Mouse (Mus musculus) embryonic fibroblast, embryonic 13.5 days (primary cell): ENCODE measurements around the gene 4931428F04Rik. TPM values are rescaled to one million over a fixed set of nuclear protein-coding genes. Genes with fewer than 3 reads are reported as not detected.
"Not testable (repeated sequence)": the region's sequence is repeated elsewhere in the genome, so short reads cannot be mapped to it uniquely, and the experiment has no call there.

ENCODE experiments used
- H3K27ac ChIP-seq: 2 replicates; pipeline ENCODE4 v1.5.1; 2012; ENCODE audit warnings: low read length, control low read depth, inconsistent platforms; ENCODE audit not compliant: insufficient read depth
- H3K4me1 ChIP-seq: 2 replicates; pipeline ENCODE4 v1.6.1; 2011; ENCODE audit warnings: low read length; ENCODE audit not compliant: control insufficient read depth, insufficient read depth
- H3K4me3 ChIP-seq: 2 replicates; pipeline ENCODE4 v1.5.1; 2011; ENCODE audit warnings: mild to moderate bottlenecking, control low read depth, low read length; ENCODE audit not compliant: insufficient read depth
- CTCF ChIP-seq: IDR thresholded peaks from 2 replicates; pipeline ENCODE4 v1.5.1; 2011; ENCODE audit warnings: mild to moderate bottlenecking, control low read depth, low read length, moderate library complexity, borderline replicate concordance; ENCODE audit not compliant: insufficient read depth
- POLR2A ChIP-seq: IDR thresholded peaks from 2 replicates; pipeline ENCODE4 v1.6.1; 2011; ENCODE audit warnings: low read depth, mild to moderate bottlenecking, control low read depth, low read length, moderate library complexity
- polyA plus RNA-seq: library from polyadenylated mRNA; stranded (reverse); fragments of >200 nt; gene quantifications from 2 replicates; pipeline ENCODE4 v1.2.4, GENCODE M21; 2011; ENCODE audit warnings: low read depth; ENCODE audit not compliant: missing spikeins, insufficient read length

4931428F04Rik gene
- polyA plus RNA-seq, 1 experiment: 6.2 TPM

DNA sequence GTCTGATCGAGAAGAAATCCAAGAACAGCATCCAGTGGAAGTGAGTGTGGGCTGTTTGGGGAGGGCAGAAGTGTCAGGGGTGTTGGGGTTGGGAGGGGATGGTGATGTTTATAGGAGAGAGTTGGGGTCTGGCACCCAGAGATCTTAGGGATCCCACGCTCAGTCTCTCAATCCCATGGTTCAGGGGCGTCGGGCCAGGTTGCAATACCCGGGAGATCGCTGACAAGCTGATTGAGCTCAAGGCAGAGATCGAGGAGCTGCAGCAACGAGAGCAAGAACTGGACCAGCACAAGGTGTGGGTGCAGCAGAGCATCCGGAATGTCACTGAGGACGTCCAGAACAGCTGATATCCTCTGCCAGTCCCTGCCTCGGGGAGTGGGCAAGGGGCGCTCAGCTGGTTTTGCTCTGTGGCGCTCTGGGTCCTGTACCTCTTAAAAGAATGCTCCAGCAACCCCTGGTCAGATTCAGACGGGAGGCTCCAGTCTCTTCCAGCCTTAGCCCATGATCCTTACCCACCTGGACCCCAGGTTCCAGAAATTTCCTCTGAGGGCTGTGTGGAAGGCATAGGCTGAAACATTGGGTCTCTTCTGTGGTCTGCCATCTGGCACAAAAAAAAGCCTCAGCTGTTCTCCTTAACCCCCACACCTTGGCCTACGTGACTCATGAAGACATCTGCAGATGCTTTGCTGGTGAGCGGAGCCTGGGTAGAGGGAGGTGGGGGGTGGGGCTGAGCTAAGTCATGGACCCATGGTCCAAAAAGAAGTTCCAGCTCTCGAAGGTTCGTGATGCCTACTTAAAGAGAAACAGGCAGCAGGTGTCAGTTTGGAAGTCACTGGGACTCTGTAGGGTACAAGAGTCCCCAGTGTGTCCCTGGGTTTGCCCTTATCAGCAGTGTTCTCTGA, 8.9 kb upstream of the 4931428F04Rik start:
- Histone ChIP-seq H3K4me3 (peak overlapping the region; percentile 77), H3K27ac (peak overlapping the region; percentile 27; the same call in 1 of the 2 replicates), H3K4me1 (no peaks in the 10 kb centered on the region)
- TF ChIP-seq CTCF: no peak

DNA sequence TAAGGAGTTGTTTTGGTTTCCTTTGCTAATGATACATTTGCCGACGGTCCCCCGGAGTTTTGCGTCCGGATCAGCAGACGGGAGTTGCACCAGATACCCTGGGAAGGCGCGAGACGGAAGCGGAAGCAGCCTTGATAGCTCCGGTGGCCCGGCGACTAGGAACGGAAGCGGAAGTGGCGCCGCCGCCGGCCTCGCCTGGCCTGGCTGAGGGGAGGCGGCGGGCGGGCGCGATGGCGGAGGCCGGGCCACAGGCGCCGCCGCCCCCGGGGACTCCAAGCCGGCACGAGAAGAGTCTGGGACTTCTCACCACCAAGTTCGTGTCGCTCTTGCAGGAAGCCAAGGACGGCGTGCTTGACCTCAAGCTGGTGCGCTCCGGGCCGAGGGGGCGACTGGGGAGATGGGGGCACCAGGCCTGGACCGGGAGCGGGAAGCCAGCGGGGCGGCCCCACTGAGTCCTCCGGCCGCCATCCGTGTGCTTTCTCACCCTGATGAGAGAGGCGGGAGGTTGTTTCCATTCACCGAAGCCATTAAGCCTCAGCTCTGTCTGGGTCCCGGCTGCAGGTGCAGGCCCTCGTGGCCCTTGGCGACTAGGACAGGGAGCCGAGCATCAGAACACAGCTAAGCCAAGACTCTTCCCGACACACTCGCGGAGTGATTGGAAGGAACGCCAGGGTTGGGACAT, 8.0 kb upstream of the 4931428F04Rik start, which contains the start of gene E2f4:
E2f4 (plus strand) TSS at position 153 of the 682 bp plus-strand sequence.
- TF ChIP-seq POLR2A: peak; percentile 58
- TF ChIP-seq CTCF: no peak
- Histone ChIP-seq H3K4me3 (peak within 1 kb of the TSS; percentile 77), H3K27ac (peak within 1 kb of the TSS; percentile 69), H3K4me1 (no peaks in the 10 kb centered on the region)

DNA sequence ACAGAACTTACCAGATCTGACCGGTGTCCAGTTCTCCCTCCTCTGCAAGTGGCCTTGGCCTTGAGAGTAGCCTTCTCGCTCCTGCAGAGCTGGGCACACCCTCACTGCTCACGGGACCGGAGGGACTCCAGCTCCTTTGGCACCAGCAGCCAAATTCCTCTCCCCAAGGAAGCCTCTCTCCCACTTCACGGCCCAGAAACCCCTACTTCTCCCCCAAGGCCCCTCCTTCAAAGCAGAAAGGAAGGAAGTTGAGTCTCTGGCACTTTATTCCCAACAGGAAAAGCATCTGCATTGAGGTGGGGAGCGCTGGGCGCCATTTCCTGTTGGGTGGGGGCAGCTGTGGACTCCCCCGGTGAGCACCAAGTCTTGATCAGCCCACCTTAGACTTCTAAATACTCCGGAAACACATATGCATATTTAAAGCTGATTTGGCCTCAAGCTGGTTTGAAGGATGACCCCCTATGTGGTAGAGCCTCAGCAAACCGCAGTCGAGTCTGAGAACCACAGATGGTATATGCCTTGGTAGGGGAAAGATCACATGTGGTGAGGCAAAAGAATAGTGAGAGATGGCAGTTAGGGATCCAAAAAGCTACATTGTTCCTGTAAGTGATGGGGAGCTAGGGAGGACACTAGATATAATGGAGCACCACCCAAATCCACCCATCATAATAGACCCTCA, 6.4 kb upstream of the 4931428F04Rik start, which contains the start of gene Exoc3l:
Exoc3l (minus strand) TSS at position 207 of the 679 bp plus-strand sequence.
- TF ChIP-seq CTCF (no peak), POLR2A (no peak)
- no peaks in the 10 kb centered on the region for H3K4me1 ChIP-seq
- H3K4me3 ChIP-seq: peak within 1 kb of the TSS; percentile 62
- no peak within 1 kb of the TSS for H3K27ac ChIP-seq

DNA sequence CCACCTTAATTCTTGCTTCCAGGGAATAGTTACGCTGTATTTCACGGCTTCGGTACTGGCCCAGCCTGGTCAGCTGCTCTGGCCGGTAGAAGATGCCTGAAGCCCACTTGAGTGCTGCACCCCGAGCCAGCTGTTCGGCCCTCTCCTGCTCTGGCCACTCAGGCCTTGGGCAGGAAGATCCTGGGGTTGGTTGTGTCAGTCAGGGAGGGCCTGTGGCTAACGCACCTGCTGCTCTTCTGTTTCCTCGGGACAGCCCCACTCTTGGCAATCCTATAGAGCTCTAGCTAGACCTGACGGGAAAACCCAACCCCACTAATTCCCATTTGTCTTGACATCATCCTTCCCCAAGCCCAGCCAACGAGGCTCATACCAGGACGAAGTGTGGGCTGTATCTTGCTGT, 5.6 kb upstream of the 4931428F04Rik start:
- Histone ChIP-seq H3K4me3 (no peak overlapping the region), H3K4me1 (no peaks in the 10 kb centered on the region), H3K27ac (no peak overlapping the region)
- no peak for TF ChIP-seq CTCF
- TF ChIP-seq POLR2A: no peak

DNA sequence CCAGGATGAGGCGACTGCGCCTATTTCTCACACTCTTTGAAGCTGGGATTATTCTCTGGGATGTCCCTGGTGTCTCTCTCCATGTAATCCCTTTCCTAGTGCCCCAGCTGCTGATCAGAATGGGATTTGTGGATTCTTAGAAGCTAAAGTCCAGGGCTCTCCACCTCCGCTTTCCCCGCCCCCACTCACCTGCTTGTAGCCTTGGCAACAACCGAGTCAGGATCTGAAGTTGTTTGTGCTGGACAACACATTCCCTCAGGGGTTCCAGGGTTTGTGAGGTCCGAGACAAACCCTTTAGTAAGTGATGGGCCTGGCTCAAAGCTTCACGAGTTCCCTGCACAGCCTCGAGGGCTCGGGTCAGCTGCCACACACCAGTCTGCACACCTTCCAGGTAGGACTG, 5.1 kb upstream of the 4931428F04Rik start:
- Histone ChIP-seq H3K4me1 (no peaks in the 10 kb centered on the region), H3K27ac (no peak overlapping the region), H3K4me3 (no peak overlapping the region)
- TF ChIP-seq POLR2A: no peak
- TF ChIP-seq CTCF: no peak

DNA sequence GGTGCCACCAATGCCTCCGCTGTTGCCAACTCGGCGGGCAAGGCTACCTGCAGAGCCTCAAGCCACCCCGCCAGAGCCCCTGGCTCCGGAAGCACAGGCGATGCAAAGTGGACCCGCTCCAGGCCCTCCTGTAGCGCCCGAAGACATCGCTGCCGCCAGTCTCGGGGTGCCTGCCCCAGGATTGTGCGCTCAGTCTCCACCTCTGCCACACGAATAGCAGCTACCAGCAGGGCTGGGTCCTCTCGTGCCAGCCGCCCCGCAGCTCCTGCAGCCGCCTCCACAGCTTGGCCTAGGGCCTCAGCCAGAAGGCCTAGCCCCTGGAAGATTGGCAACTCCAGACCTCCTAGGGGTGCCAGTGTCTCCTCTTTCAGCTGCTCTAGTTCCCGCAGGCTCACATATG, 3.7 kb upstream of the 4931428F04Rik start:
- TF ChIP-seq POLR2A (no peak), CTCF (no peak)
- no peaks in the 10 kb centered on the region for H3K4me1 ChIP-seq
- no peak overlapping the region for H3K4me3 ChIP-seq
- no peak overlapping the region for H3K27ac ChIP-seq

DNA sequence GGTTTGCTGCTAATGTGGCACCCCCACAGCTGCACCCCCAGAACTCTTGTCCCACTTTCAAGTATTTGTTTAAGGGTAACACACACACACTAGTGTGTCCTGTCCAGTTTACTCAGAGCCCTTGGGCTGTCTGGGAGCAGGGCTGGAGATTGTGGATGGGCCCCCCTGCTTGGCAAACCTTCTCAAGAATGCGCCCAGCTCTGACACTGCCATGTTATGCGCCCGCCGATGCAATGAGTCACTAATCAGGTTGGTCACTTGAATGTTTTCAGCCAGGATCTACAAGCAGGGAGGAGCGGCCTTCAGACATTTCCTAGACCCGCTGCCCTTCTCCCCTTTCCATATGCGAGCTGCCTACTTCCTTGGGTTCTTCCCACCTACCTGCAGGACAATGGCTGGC, 2.8 kb upstream of the 4931428F04Rik start:
- TF ChIP-seq POLR2A (no peak), CTCF (no peak)
- Histone ChIP-seq H3K4me3 (no peak overlapping the region), H3K27ac (no peak overlapping the region), H3K4me1 (no peaks in the 10 kb centered on the region)

DNA sequence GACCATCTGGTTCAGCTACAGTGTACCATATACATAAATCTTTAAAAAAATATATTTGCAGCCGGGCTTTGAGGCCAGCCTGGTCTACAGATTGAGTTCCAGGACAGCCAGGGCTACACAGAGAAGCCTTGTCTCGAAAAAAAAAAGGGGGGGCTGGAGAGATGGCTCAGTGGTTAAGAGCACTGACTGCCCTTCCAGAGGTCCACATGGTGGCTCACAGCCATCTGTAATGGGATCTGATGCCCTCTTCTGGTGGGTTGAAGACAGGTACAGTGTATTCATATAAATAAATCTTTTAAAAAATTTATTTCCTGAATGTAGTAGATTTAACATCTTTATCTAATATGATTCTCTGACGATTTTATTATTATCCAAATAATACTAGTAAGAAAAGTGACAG, 2.1 kb upstream of the 4931428F04Rik start:
- not testable (repeated sequence) for H3K4me1 ChIP-seq, H3K4me3 ChIP-seq, H3K27ac ChIP-seq

DNA sequence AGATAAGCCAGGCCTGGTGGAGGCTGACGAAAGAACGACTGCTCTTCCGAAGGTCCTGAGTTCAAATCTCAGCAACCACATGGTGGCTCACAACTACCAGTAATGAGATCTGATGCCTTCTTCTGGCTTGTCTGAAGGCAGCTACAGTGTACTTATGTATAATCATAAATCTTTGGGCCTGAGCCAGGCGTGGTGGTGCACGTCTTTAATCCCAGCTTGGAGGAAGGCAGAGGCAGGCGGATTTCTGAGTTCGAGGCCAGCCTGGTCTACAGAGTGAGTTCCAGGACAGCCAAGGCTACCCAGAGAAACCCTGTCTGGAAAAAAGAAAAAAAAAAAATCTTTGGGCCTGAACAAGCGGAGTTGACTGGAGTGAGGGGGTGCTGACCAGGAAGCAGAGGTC, 1.7 kb upstream of the 4931428F04Rik start:
- H3K4me3 ChIP-seq, H3K27ac ChIP-seq: not testable (repeated sequence)

More for the DNA sequence above, 1.7 kb upstream of the 4931428F04Rik start:
- not testable (repeated sequence) for H3K4me1 ChIP-seq
